Comparison of ENCODE assay signal across 8 mouse cellular contexts in the genomic region with DNA sequence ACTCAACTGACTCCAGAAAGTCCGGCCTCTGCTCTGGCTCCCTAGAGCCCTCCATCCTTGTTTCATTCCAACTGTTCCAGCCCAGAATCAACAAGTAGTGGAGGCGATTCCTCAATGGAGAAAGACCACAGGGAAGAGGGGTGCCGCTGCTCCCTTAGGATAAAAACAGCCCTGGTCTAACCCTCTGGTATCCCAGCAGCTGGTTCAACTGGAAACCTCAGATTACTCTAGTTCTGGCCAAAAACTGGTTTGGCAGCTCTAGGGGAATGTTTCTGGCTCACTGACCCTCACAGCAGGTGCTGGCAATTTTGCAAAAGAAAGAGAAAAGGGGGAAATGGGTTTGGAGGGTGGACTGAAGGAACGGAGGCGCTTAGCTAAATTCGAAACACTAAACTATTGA. TPM values are rescaled to one million over a fixed set of nuclear protein-coding genes. Genes with fewer than 3 reads are reported as not detected.
DNase-seq lines count a peak whose midpoint lies in the region; ATAC-seq lines count a peak whose summit lies in the region.

No protein-coding gene starts in this region.

- H3K27ac ChIP-seq in embryonic facial prominence, embryonic 11.5 days (replicated peaks; ENCODE audit: low read depth, low read length), result no peak overlapping the region
- H3K27ac ChIP-seq in heart, embryonic 13.5 days (replicated peaks), result peak overlapping the region; percentile 74; the same call in 1 of the 2 replicates
- no peak overlapping the region for H3K27ac ChIP-seq in limb, embryonic 11.5 days (replicated peaks; ENCODE audit: low read depth, low read length)

- ATAC-seq in megakaryocyte, adult 5-6 weeks (ENCODE audit: poor library complexity, severe bottlenecking), result no peak
- ATAC-seq in embryonic facial prominence, embryonic 11.5 days (replicated peaks; ENCODE audit: insufficient number of reproducible peaks, low FRiP score, low TSS enrichment, low read depth), result peak; percentile 16
- ATAC-seq in heart, embryonic 13.5 days (ENCODE audit: extremely low read depth, insufficient number of reproducible peaks, low FRiP score, low TSS enrichment), result no peak
- peak; percentile 1; the same call in 1 of the 2 replicates for ATAC-seq in limb, embryonic 11.5 days (ENCODE audit: insufficient number of reproducible peaks, low FRiP score, low TSS enrichment, low read depth)

- intact Hi-C loops in left cerebral cortex, postnatal 25 days (cut with DNase I), result no loop called here
- intact Hi-C loops in left cerebral cortex, postnatal 36 days (cut with DNase I), result no loop called here

- H3K9ac ChIP-seq in embryonic facial prominence, embryonic 11.5 days (replicated peaks; ENCODE audit: low read length), result peak overlapping the region; percentile 94
- H3K9ac ChIP-seq in heart, embryonic 13.5 days, result peak overlapping the region; percentile 88
- H3K9ac ChIP-seq in limb, embryonic 11.5 days (ENCODE audit: low read length), result peak overlapping the region; percentile 97

- peaks cover 6% of the 10 kb centered on the region for H3K4me1 ChIP-seq in megakaryocyte, embryonic 14.5 days
- no peaks in the 10 kb centered on the region; the same call in 1 of the 2 replicates for H3K4me1 ChIP-seq in embryonic facial prominence, embryonic 11.5 days (ENCODE audit: control insufficient read depth, insufficient read depth, low read length)
- H3K4me1 ChIP-seq in heart, embryonic 13.5 days, result peaks cover 27% of the 10 kb centered on the region
- peaks cover 8% of the 10 kb centered on the region for H3K4me1 ChIP-seq in limb, embryonic 11.5 days (ENCODE audit: control insufficient read depth, insufficient read depth, low read length)

- 0% methylated on average over 6 of the region's 6 CpGs for WGBS in embryonic facial prominence, embryonic 11.5 days
- WGBS in heart, embryonic 13.5 days, result 1% methylated on average over 6 of the region's 6 CpGs
- WGBS in limb, embryonic 11.5 days, result 1% methylated on average over 6 of the region's 6 CpGs

- H3K27me3 ChIP-seq in megakaryocyte, embryonic 14.5 days (replicated peaks), result peaks cover 30% of the 10 kb centered on the region
- no peaks in the 10 kb centered on the region for H3K27me3 ChIP-seq in embryonic facial prominence, embryonic 11.5 days (ENCODE audit: control insufficient read depth, insufficient read depth, low read length)
- H3K27me3 ChIP-seq in heart, embryonic 13.5 days (replicated peaks), result no peaks in the 10 kb centered on the region
- H3K27me3 ChIP-seq in limb, embryonic 11.5 days (ENCODE audit: control insufficient read depth, insufficient read depth, low read length), result no peaks in the 10 kb centered on the region

- peak overlapping the region; percentile 76 for H3K4me2 ChIP-seq in embryonic facial prominence, embryonic 11.5 days (ENCODE audit: low read depth, low read length)
- H3K4me2 ChIP-seq in heart, embryonic 13.5 days, result peak overlapping the region; percentile 75
- peak overlapping the region; percentile 73 for H3K4me2 ChIP-seq in limb, embryonic 11.5 days (ENCODE audit: low read depth, severe bottlenecking)

- no peak for DNase-seq in embryonic facial prominence, embryonic 11.5 days (ENCODE audit: low spot score)
- peak; percentile 36 for DNase-seq in limb, embryonic 11.5 days (ENCODE audit: low spot score)
- DNase-seq in skeletal muscle tissue, adult 2 months (ENCODE audit: low read depth, low spot score), result peak; percentile 35
- no peak for DNase-seq in left cerebral cortex, postnatal 25 days (ENCODE audit: low spot score in 2 of 2)
- DNase-seq in left cerebral cortex, postnatal 36 days (ENCODE audit: low spot score in 2 of 2), result no peak

- H3K4me3 ChIP-seq in megakaryocyte, embryonic 14.5 days (replicated peaks), result peak overlapping the region; percentile 84
- peak overlapping the region; percentile 89 for H3K4me3 ChIP-seq in embryonic facial prominence, embryonic 11.5 days (ENCODE audit: low read depth, low read length)
- peak overlapping the region; percentile 71 for H3K4me3 ChIP-seq in heart, embryonic 13.5 days
- peak overlapping the region; percentile 97 for H3K4me3 ChIP-seq in limb, embryonic 11.5 days (ENCODE audit: low read depth, low read length)

- H3K9me3 ChIP-seq in megakaryocyte, embryonic 14.5 days, result peaks cover 11% of the 10 kb centered on the region; the same call in 1 of the 2 replicates
- H3K9me3 ChIP-seq in embryonic facial prominence, embryonic 11.5 days (replicated peaks; ENCODE audit: control insufficient read depth, low read length), result no peaks in the 10 kb centered on the region
- no peaks in the 10 kb centered on the region for H3K9me3 ChIP-seq in heart, embryonic 13.5 days
- no peaks in the 10 kb centered on the region for H3K9me3 ChIP-seq in limb, embryonic 11.5 days (ENCODE audit: control insufficient read depth, low read length)

- H3K36me3 ChIP-seq in megakaryocyte, embryonic 14.5 days (replicated peaks; ENCODE audit: low read length), result no peaks in the 10 kb centered on the region
- H3K36me3 ChIP-seq in embryonic facial prominence, embryonic 11.5 days (replicated peaks; ENCODE audit: control insufficient read depth, insufficient read depth, low read depth, low read length), result no peaks in the 10 kb centered on the region
- peaks cover 23% of the 10 kb centered on the region for H3K36me3 ChIP-seq in heart, embryonic 13.5 days
- H3K36me3 ChIP-seq in limb, embryonic 11.5 days (ENCODE audit: control insufficient read depth, insufficient read depth, low read length), result peaks cover 2% of the 10 kb centered on the region; the same call in 1 of the 2 replicates

RNA-seq across cellular contexts. Expression of gene Bend5, which starts 0.4 kb away (rescaled TPM):
- polyA plus RNA-seq in megakaryocyte, embryonic 14.5 days (2012; ENCODE audit: insufficient read depth, low replicate concordance), result 0.07 TPM in 1 of 2 replicates, not detected in the other
- total RNA-seq in megakaryocyte, adult 5-6 weeks (2015), result not detected in 2 replicates
- not detected in 2 replicates for total RNA-seq in megakaryocyte, adult 5-6 weeks (2017)
- polyA plus RNA-seq in embryonic facial prominence, embryonic 11.5 days (2014; fragmentation: Nextera tagmentation; extraction: Ambion mirVana), result 46.0 and 46.7 TPM in 2 replicates
- polyA plus RNA-seq in heart, embryonic 13.5 days (2015; fragmentation: Nextera tagmentation; extraction: Ambion mirVana), result 16.6 and 18.3 TPM in 2 replicates
- polyA plus RNA-seq in limb, embryonic 11.5 days (2014; fragmentation: Nextera tagmentation; extraction: Ambion mirVana), result 39.8 and 45.7 TPM in 2 replicates
- total RNA-seq in left cerebral cortex, postnatal 25 days (2021), result 10 to 100 TPM; 17.3 to 18.3 TPM
- total RNA-seq in left cerebral cortex, postnatal 36 days (2021), result 10 to 100 TPM; 16.3 to 18.2 TPM

Comparison
In these comparisons a context has a peak if more than half of its experiments do, and no peak if none do; other contexts are left out.
1. ATAC-seq: peak in embryonic facial prominence, embryonic 11.5 days (single experiment) and limb, embryonic 11.5 days (single experiment); none in megakaryocyte, adult 5-6 weeks (single experiment) and heart, embryonic 13.5 days (single experiment).
2. DNase-seq: peak in limb, embryonic 11.5 days (single experiment) and skeletal muscle tissue, adult 2 months (single experiment); none in embryonic facial prominence, embryonic 11.5 days (single experiment), left cerebral cortex, postnatal 25 days (0 of 2) and left cerebral cortex, postnatal 36 days (0 of 2).
3. RNA of gene Bend5, which starts 0.4 kb away (polyA plus RNA-seq): 46.0 to 46.7 TPM in embryonic facial prominence, embryonic 11.5 days, 39.8 to 45.7 TPM in limb, embryonic 11.5 days and 16.6 to 18.3 TPM in heart, embryonic 13.5 days; 0.07 TPM in megakaryocyte, embryonic 14.5 days; every median in the first group is over 10 times any median in the second.
4. Peak in every context shown above with its lines, with median percentiles within 50 percentile points of each other: H3K4me3 ChIP-seq, H3K4me2 ChIP-seq and H3K9ac ChIP-seq.